Mouse (Mus musculus): ENCODE data around the gene Olfr972. TPM values are rescaled to one million over a fixed set of nuclear protein-coding genes. Genes with fewer than 3 reads are reported as not detected.

Olfr972 gene
- total RNA-seq (2023): not detected

GRCm38 (mm10) chr9:39866122-39866521, at the start of gene Olfr972:
Gene Olfr972 (plus strand): TSS chr9:39866422.

GRCm38 (mm10) chr9:39836576-39836975, 29.6 kb upstream of the Olfr972 start, which contains the start of gene Olfr971:
Gene Olfr971 (plus strand): TSS chr9:39836876.

GRCm38 (mm10) chr9:39907036-39907435, 40.8 kb downstream of the Olfr972 start, which contains the start of gene Olfr229:
Gene Olfr229 (plus strand): TSS chr9:39907336.

Other genes with a start within 250 kb of the Olfr972 start
- not detected for gene Olfr960, start 245.0 kb upstream of the Olfr972 start, total RNA-seq (2023)
- not detected for gene Olfr961, start 221.3 kb upstream of the Olfr972 start, total RNA-seq (2023)
- not detected for gene Olfr963, start 199.2 kb upstream of the Olfr972 start, total RNA-seq (2023)
- gene Olfr149, start 159.3 kb upstream of the Olfr972 start, total RNA-seq (2023): not detected
- gene Olfr965, start 155.1 kb upstream of the Olfr972 start, total RNA-seq (2023): not detected
- gene Olfr150, start 135.4 kb upstream of the Olfr972 start, total RNA-seq (2023): not detected
- not detected for gene Olfr967, start 120.2 kb upstream of the Olfr972 start, total RNA-seq (2023)
- not detected for gene Olfr968, start 83.2 kb upstream of the Olfr972 start, total RNA-seq (2023)
- not detected for gene Olfr969, start 75.5 kb upstream of the Olfr972 start, total RNA-seq (2023)
- not detected for gene Olfr970, start 57.6 kb upstream of the Olfr972 start, total RNA-seq (2023)
- gene Olfr971, start 29.5 kb upstream of the Olfr972 start, total RNA-seq (2023): not detected
- gene Olfr229, start 40.9 kb downstream of the Olfr972 start, total RNA-seq (2023): not detected
- not detected for gene Olfr974, start 71.1 kb downstream of the Olfr972 start, total RNA-seq (2023)
- not detected for gene Olfr975, start 85.6 kb downstream of the Olfr972 start, total RNA-seq (2023)
- not detected for gene Olfr976, start 94.7 kb downstream of the Olfr972 start, total RNA-seq (2023)
- gene Olfr978, start 125.7 kb downstream of the Olfr972 start, total RNA-seq (2023): not detected
- not detected for gene Olfr979, start 137.0 kb downstream of the Olfr972 start, total RNA-seq (2023)
- gene Olfr980, start 143.2 kb downstream of the Olfr972 start, total RNA-seq (2023): not detected
- not detected for gene Olfr981, start 155.0 kb downstream of the Olfr972 start, total RNA-seq (2023)
- not detected for gene Olfr982, start 207.4 kb downstream of the Olfr972 start, total RNA-seq (2023)
- gene Olfr983, start 227.2 kb downstream of the Olfr972 start, total RNA-seq (2023): not detected
- gene Olfr984, start 247.8 kb downstream of the Olfr972 start, total RNA-seq (2023): not detected